Mouse (Mus musculus) megakaryocyte, embryonic 14.5 days (primary cell): Measurements from ENCODE around the gene Zbtb40.

Experiments used
- FLI1 ChIP-seq: IDR thresholded peaks from 2 replicates; pipeline ENCODE4 v1.6.1; 2012; ENCODE audit warnings: low read length, inconsistent platforms, mixed read lengths
- GATA1 ChIP-seq: IDR thresholded peaks from 3 replicates; pipeline ENCODE4 v1.6.1; 2012; ENCODE audit warnings: mixed read lengths, low read length, inconsistent platforms, borderline replicate concordance

DNA sequence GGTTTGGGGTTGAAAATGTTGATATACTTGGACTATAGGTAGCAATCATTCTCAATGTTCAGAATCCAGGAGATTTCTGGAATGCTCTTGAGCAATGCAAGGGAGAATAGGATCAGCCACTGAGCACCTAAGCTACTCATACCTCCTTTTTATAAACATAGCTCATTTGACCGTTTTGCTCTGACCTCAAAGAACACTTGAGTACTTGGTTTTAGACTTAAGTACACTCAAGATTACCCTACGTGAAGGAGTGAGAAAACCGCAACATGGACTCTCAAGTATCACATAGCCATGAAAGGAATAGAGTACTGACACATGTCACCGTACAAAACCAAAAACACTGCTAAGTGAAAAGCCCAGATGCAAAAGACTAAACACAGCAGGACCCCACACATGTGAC, 32.8 kb upstream of the Zbtb40 start:
- TF ChIP-seq GATA1 (no peak), FLI1 (no peak)
